Mouse (Mus musculus): ENCODE measurements around the gene Gpr139.

- TF ChIP-seq POLR2A (IDR thresholded peaks at IDR 0.05; ENCODE audit: control insufficient read depth, low read depth, low read length) (no peak), CTCF (IDR thresholded peaks at IDR 0.05; ENCODE audit: control insufficient read depth, insufficient read depth, insufficient replicate concordance, low read depth, low read length) (no peak)
These were observed 958 bp upstream of the Gpr139 start for GRCm38 (mm10) chr7:119185181-119185940.
